29 mouse cellular contexts compared by ENCODE assay signal in the genomic region with DNA sequence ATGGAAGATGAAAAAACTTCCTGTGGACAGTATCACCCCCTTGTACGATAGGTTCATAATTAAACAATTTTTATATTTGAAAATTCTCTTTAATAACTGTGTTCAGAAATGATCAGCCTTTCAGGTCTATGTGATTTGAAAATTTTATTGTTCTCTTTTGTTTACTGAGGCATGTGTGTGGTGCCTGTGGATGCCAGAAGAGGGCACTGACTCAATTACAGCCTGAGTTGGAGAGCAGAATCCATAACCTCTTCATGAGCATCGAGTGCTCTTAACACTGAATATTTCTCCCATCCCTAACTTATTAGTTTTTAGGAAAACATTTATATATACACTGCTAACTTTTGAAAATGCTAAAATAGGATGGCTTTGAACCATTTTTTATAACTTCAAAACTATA.
DNase-seq lines count a peak whose midpoint lies in the region; ATAC-seq and TF ChIP-seq lines count a peak whose summit lies in the region.
"Had no signal": no experiment of that assay in that cellular context is flagged by ENCODE, and none has a peak within 500 bp of the region (broad histone marks: within the 10 kb centered on the region; RNA-seq: fewer than 3 reads in every experiment).

No protein-coding gene starts in this region.

- no peaks in the 10 kb centered on the region for H3K27me3 ChIP-seq in forebrain, embryonic 14.5 days (replicated peaks; ENCODE audit: control insufficient read depth, insufficient read depth, low read length)
- H3K27me3 ChIP-seq in forebrain, embryonic 12.5 days, result no peaks in the 10 kb centered on the region
- H3K27me3 ChIP-seq: CH12.LX; hindbrain, embryonic 15.5 days; kidney, embryonic 15.5 days; liver, embryonic 15.5 days; neural tube, embryonic 13.5 days; stomach, embryonic 15.5 days had no signal

- no peaks in the 10 kb centered on the region for H3K9me3 ChIP-seq in forebrain, embryonic 14.5 days (replicated peaks; ENCODE audit: control insufficient read depth, low read length)
- no peaks in the 10 kb centered on the region for H3K9me3 ChIP-seq in forebrain, embryonic 12.5 days
- H3K9me3 ChIP-seq: embryonic facial prominence, embryonic 10.5 days; G1E; hindbrain, embryonic 15.5 days; kidney, embryonic 15.5 days; liver, embryonic 15.5 days; neural tube, embryonic 13.5 days; stomach, embryonic 15.5 days had no signal

- 82% methylated on average over 2 of the region's 2 CpGs for WGBS in forebrain, embryonic 14.5 days
- 87% methylated on average over 2 of the region's 2 CpGs for WGBS in forebrain, embryonic 12.5 days

- no peak for ATAC-seq in forebrain, embryonic 14.5 days
- no peak for ATAC-seq in forebrain, embryonic 12.5 days (ENCODE audit: low FRiP score)
- ATAC-seq: activated CD4-positive, CD25-positive, alpha-beta regulatory T cell, adult 4 months; lung, postnatal 0 days had no signal

- no peak overlapping the region for H3K9ac ChIP-seq in forebrain, embryonic 14.5 days (ENCODE audit: low read length)
- no peak overlapping the region for H3K9ac ChIP-seq in forebrain, embryonic 12.5 days
- H3K9ac ChIP-seq: hindbrain, embryonic 15.5 days; kidney, embryonic 15.5 days; liver, embryonic 15.5 days; neural tube, embryonic 13.5 days; stomach, embryonic 15.5 days had no signal

- no peak overlapping the region for H3K4me3 ChIP-seq in forebrain, embryonic 14.5 days (ENCODE audit: low read depth, low read length)
- H3K4me3 ChIP-seq in forebrain, embryonic 12.5 days (replicated peaks), result no peak overlapping the region
- no peak overlapping the region for H3K4me3 ChIP-seq in layer of hippocampus, adult 2 months
- H3K4me3 ChIP-seq: embryonic facial prominence, embryonic 10.5 days; hindbrain, embryonic 15.5 days; kidney, embryonic 15.5 days; liver, embryonic 15.5 days; neural tube, embryonic 13.5 days; stomach, embryonic 15.5 days had no signal

- no peak overlapping the region for H3K4me2 ChIP-seq in forebrain, embryonic 14.5 days (ENCODE audit: low read length)
- no peak overlapping the region for H3K4me2 ChIP-seq in forebrain, embryonic 12.5 days
- H3K4me2 ChIP-seq: hindbrain, embryonic 15.5 days; kidney, embryonic 15.5 days; liver, embryonic 15.5 days; neural tube, embryonic 13.5 days; stomach, embryonic 15.5 days had no signal

- no peaks in the 10 kb centered on the region for H3K4me1 ChIP-seq in forebrain, embryonic 14.5 days (ENCODE audit: control insufficient read depth, insufficient read depth, low read length)
- no peaks in the 10 kb centered on the region for H3K4me1 ChIP-seq in forebrain, embryonic 12.5 days
- H3K4me1 ChIP-seq: embryonic facial prominence, embryonic 10.5 days; hindbrain, embryonic 15.5 days; kidney, embryonic 15.5 days; liver, embryonic 15.5 days; neural tube, embryonic 13.5 days; stomach, embryonic 15.5 days had no signal

- no peak overlapping the region for H3K27ac ChIP-seq in forebrain, embryonic 14.5 days (ENCODE audit: low read depth, low read length)
- no peak overlapping the region for H3K27ac ChIP-seq in forebrain, embryonic 12.5 days
- H3K27ac ChIP-seq in layer of hippocampus, adult 2 months, result no peak overlapping the region
- H3K27ac ChIP-seq: embryonic facial prominence, embryonic 10.5 days; hindbrain, embryonic 15.5 days; kidney, embryonic 15.5 days; liver, embryonic 15.5 days; macrophage; neural tube, embryonic 13.5 days; stomach, embryonic 15.5 days had no signal

- no peaks in the 10 kb centered on the region for H3K36me3 ChIP-seq in forebrain, embryonic 14.5 days (ENCODE audit: control insufficient read depth, insufficient read depth, low read length)
- no peaks in the 10 kb centered on the region for H3K36me3 ChIP-seq in forebrain, embryonic 12.5 days (replicated peaks)
- H3K36me3 ChIP-seq: embryonic facial prominence, embryonic 10.5 days; G1E; hindbrain, embryonic 15.5 days; kidney, embryonic 15.5 days; liver, embryonic 15.5 days; neural tube, embryonic 13.5 days; stomach, embryonic 15.5 days had no signal

- peak; percentile 3 for DNase-seq in forebrain, embryonic 14.5 days (ENCODE audit: low spot score)
- no peak for DNase-seq in layer of hippocampus, adult 2 months (ENCODE audit: low spot score in 2 of 2)
- DNase-seq in layer of hippocampus, adult 9-11 months, result no peak
- DNase-seq in 416B (ENCODE audit: low read depth), result peak; percentile 29
- peak; percentile 3 for DNase-seq in retina, postnatal 1 day
- no peak for DNase-seq in neural tube, embryonic 10.5 days (ENCODE audit: extremely low spot score, low spot score)
- DNase-seq: adrenal gland, postnatal 10 days; B cell, adult 2 months; cerebellum, adult 9-10 months; heart, postnatal 36 days; kidney, adult 11 months; left cerebral cortex, postnatal 4 days; liver; right cerebral cortex, adult 18-20 months; right cerebral cortex, postnatal 4 days; thymus, adult 18-20 months; thymus, postnatal 36 days had no signal

- TF ChIP-seq CTCF in layer of hippocampus, adult 2 months (conservative IDR thresholded peaks at IDR 0.05), result peak; percentile 34

Comparison
In these comparisons a context has a peak if more than half of its experiments do, and no peak if none do; other contexts are left out.
1. DNase-seq: peak in forebrain, embryonic 14.5 days (single experiment), 416B (single experiment) and retina, postnatal 1 day (single experiment); none in layer of hippocampus, adult 2 months (0 of 2), layer of hippocampus, adult 9-11 months (single experiment) and neural tube, embryonic 10.5 days (single experiment).